Mouse (Mus musculus) myocyte (in vitro differentiated cells): ENCODE results near the gene Cenpf. TPM values are rescaled to one million over a fixed set of nuclear protein-coding genes. Genes with fewer than 3 reads are reported as not detected.

Source experiments
- H3K27me3 ChIP-seq: one replicate; pipeline ENCODE4 v1.6.1; 2011; ENCODE audit not compliant: control insufficient read depth, insufficient read depth, insufficient read length
- H3K36me3 ChIP-seq: one replicate; pipeline ENCODE4 v1.6.1; 2011; ENCODE audit not compliant: control insufficient read depth, insufficient read depth
- H3K4me2 ChIP-seq: one replicate; pipeline ENCODE4 v1.6.1; 2011; ENCODE audit warnings: low read depth, control low read depth
- H3K4me3 ChIP-seq: one replicate; pipeline ENCODE4 v1.5.1; 2011; ENCODE audit warnings: mild to moderate bottlenecking, control low read depth, moderate library complexity
- H3K79me2 ChIP-seq: one replicate; pipeline ENCODE4 v1.6.1; 2011; ENCODE audit not compliant: control insufficient read depth, insufficient read depth
- H3ac ChIP-seq: one replicate; pipeline ENCODE4 v1.6.1; 2011; ENCODE audit not compliant: control insufficient read depth, insufficient read length
- CEBPB ChIP-seq: IDR thresholded peaks from 2 replicates; pipeline ENCODE4 v1.6.1; 2011; ENCODE audit warnings: mild to moderate bottlenecking, moderate library complexity; ENCODE audit not compliant: poor library complexity, insufficient read depth, severe bottlenecking
- E2F4 ChIP-seq: IDR thresholded peaks from one replicate; pipeline ENCODE4 v1.6.1; 2011; ENCODE audit warnings: mild to moderate bottlenecking, control low read depth, moderate library complexity; ENCODE audit not compliant: insufficient read depth
- MAX ChIP-seq: IDR thresholded peaks from one replicate; pipeline ENCODE4 v1.6.1; 2011; ENCODE audit warnings: low read depth, mild to moderate bottlenecking, control low read depth
- MYOD1 ChIP-seq, 3 experiments: IDR thresholded peaks; one replicate each; pipeline ENCODE4 v1.6.1; 2011; ENCODE audit warnings: control low read depth in 2 of 3, low read depth in 2 of 3, mild to moderate bottlenecking in 2 of 3, moderate library complexity in 1 of 3; ENCODE audit not compliant: insufficient read length in 2 of 3, control insufficient read depth in 1 of 3
- MYOG ChIP-seq, 3 experiments: IDR thresholded peaks; one replicate each; pipeline ENCODE4 v1.6.1; 2011; ENCODE audit warnings: control low read depth in 2 of 3, low read depth in 2 of 3, mild to moderate bottlenecking in 2 of 3; ENCODE audit not compliant: insufficient read length in 2 of 3, control insufficient read depth in 1 of 3, insufficient read depth in 1 of 3
- POLR2A ChIP-seq: IDR thresholded peaks from one replicate; pipeline ENCODE4 v1.6.1; 2011; ENCODE audit warnings: low read depth, mild to moderate bottlenecking, control low read depth, moderate library complexity; ENCODE audit not compliant: insufficient read length
- POLR2AphosphoS2 ChIP-seq: IDR thresholded peaks from one replicate; pipeline ENCODE4 v1.6.1; 2011; ENCODE audit warnings: low read depth, control low read depth; ENCODE audit not compliant: insufficient read length
- REST ChIP-seq: IDR thresholded peaks from one replicate; pipeline ENCODE4 v1.6.1; 2011; ENCODE audit warnings: mild to moderate bottlenecking, control low read depth, moderate library complexity; ENCODE audit not compliant: insufficient read depth, insufficient read length
- SRF ChIP-seq: IDR thresholded peaks from one replicate; pipeline ENCODE4 v1.6.1; 2011; ENCODE audit warnings: low read depth; ENCODE audit not compliant: control insufficient read depth, insufficient read length
- TCF12 ChIP-seq: IDR thresholded peaks from one replicate; pipeline ENCODE4 v1.6.1; 2011; ENCODE audit warnings: mild to moderate bottlenecking, control low read depth; ENCODE audit not compliant: poor library complexity, insufficient read depth, severe bottlenecking
- TCF3 ChIP-seq: IDR thresholded peaks from one replicate; pipeline ENCODE4 v1.6.1; 2011; ENCODE audit warnings: low read depth, control low read depth; ENCODE audit not compliant: insufficient read length
- USF1 ChIP-seq: IDR thresholded peaks from one replicate; pipeline ENCODE4 v1.6.1; 2011; ENCODE audit warnings: low read depth, mild to moderate bottlenecking, control low read depth, moderate library complexity
- polyA plus RNA-seq: library from polyadenylated mRNA; unstranded; fragments of >200 nt; fragmentation: generic; extraction: Trizol; gene quantifications from one replicate; pipeline ENCODE4 v1.2.1, GENCODE M21; 2012; ENCODE audit warnings: missing spikeins

Gene Cenpf
- polyA plus RNA-seq, 1 experiment = 2.2 TPM

DNA sequence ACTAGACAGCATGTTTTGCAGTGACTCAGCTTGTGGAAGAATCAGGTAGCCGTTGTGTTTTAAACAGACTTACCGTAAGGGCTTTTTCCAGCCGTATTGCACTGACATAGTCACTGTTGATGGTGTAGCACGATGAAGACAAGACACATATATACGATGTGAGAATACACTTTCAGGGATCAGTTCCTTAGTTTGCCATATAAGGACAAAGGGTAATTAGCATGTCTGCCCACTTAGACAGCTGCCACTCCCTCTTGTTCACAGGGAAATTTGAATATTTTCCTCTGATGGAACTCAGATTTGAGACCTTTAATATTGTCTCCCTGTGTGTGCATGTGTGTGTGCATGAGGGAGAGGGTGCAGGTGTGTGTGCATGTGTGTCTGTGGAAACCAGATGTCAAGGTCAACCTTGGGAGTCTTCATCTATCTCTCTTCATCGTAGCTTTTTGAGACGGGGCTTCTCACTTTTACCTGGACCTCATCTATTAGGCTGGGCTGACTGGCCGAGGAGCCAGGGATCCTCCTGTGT is 82.2 kb downstream of the Cenpf start:
- TF ChIP-seq TCF12 = no peak
- no peak for TF ChIP-seq SRF
- TF ChIP-seq MAX = no peak
- TF ChIP-seq MYOG (IDR thresholded peaks at IDR 0.05; ENCODE audit: control insufficient read depth in 1 of 3, insufficient read depth in 1 of 3, insufficient read length in 2 of 3, low read depth in 2 of 3) = no peak
- TF ChIP-seq E2F4 = no peak
- TF ChIP-seq POLR2A = no peak
- H3K4me3 ChIP-seq = no peak overlapping the region
- H3ac ChIP-seq = no peak overlapping the region
- no peak overlapping the region for H3K4me2 ChIP-seq
- no peaks in the 10 kb centered on the region for H3K79me2 ChIP-seq
- H3K27me3 ChIP-seq = no peaks in the 10 kb centered on the region
- no peaks in the 10 kb centered on the region for H3K36me3 ChIP-seq

GRCm38 (mm10) chr1:189597096-189597495 is 90.8 kb downstream of the Cenpf start:
- Histone ChIP-seq H3K4me3 (no peak overlapping the region), H3ac (no peak overlapping the region), H3K79me2 (no peaks in the 10 kb centered on the region), H3K4me2 (no peak overlapping the region), H3K36me3 (no peaks in the 10 kb centered on the region), H3K27me3 (peaks cover 19% of the 10 kb centered on the region)
- no peak for TF ChIP-seq USF1
- no peak for TF ChIP-seq CEBPB
- no peak for TF ChIP-seq TCF12
- no peak for TF ChIP-seq POLR2AphosphoS2
- TF ChIP-seq POLR2A = no peak
- no peak for TF ChIP-seq MYOD1 (IDR thresholded peaks at IDR 0.05; ENCODE audit: control insufficient read depth in 1 of 3, insufficient read length in 2 of 3, low read depth in 2 of 3)
- no peak for TF ChIP-seq MAX
- no peak for TF ChIP-seq SRF
- no peak for TF ChIP-seq TCF3
- no peak for TF ChIP-seq E2F4
- TF ChIP-seq REST = no peak
- TF ChIP-seq MYOG (IDR thresholded peaks at IDR 0.05; ENCODE audit: control insufficient read depth in 1 of 3, insufficient read depth in 1 of 3, insufficient read length in 2 of 3, low read depth in 2 of 3) = no peak

Other genes with a start within 250 kb of the Cenpf start
- 13.6 TPM for gene Ptpn14, start 40.2 kb upstream of the Cenpf start, polyA plus RNA-seq
- 57.7 TPM for gene Smyd2, start 234.3 kb upstream of the Cenpf start, polyA plus RNA-seq